Mouse (Mus musculus): ENCODE measurements around the gene Casq2. TPM values are rescaled to one million over a fixed set of nuclear protein-coding genes. Genes with fewer than 3 reads are reported as not detected.

Gene Casq2
- total and polyA plus RNA-seq, 3 experiments, result 0.11 TPM; not detected in 2

GRCm38 (mm10) chr3:102165536-102166286 lies 79.5 kb downstream of the Casq2 start:
- peaks cover 26% of the 10 kb centered on the region for H3K36me3 ChIP-seq (replicated peaks)
- peak; percentile 77 for DNase-seq (ENCODE audit: low spot score)
- H3K4me3 ChIP-seq (ENCODE audit: low read depth, low read length), result peak overlapping the region; percentile 72
- no peaks in the 10 kb centered on the region for H3K9me3 ChIP-seq (replicated peaks)
- TF ChIP-seq POLR2AphosphoS5 (IDR thresholded peaks at IDR 0.05; ENCODE audit: insufficient replicate concordance, low read depth, low read length), result 0 out of 2 replicates have a peak, but pooled peaks have one; percentile 52
- no peak for TF ChIP-seq GATA1 (IDR thresholded peaks at IDR 0.05; ENCODE audit: borderline replicate concordance, low read length)
- no peak for TF ChIP-seq CTCF (IDR thresholded peaks at IDR 0.05; ENCODE audit: low read depth, low read length)
- TF ChIP-seq TAL1 (conservative IDR thresholded peaks at IDR 0.05; ENCODE audit: low read depth, low read length), result peak; percentile 98
- TF ChIP-seq GATA2 (IDR thresholded peaks at IDR 0.05; ENCODE audit: borderline replicate concordance, low read depth, low read length), result peak; percentile 54; the same call in 1 of the 2 replicates
- peak; percentile 94 for ATAC-seq (ENCODE audit: extremely low read depth, insufficient number of reproducible peaks, low FRiP score, poor library complexity, severe bottlenecking)
- H3K27me3 ChIP-seq (ENCODE audit: insufficient read depth, low read length), result no peaks in the 10 kb centered on the region
- H3K4me1 ChIP-seq (ENCODE audit: insufficient read depth, low read depth, low read length), result peaks cover 62% of the 10 kb centered on the region

DNA sequence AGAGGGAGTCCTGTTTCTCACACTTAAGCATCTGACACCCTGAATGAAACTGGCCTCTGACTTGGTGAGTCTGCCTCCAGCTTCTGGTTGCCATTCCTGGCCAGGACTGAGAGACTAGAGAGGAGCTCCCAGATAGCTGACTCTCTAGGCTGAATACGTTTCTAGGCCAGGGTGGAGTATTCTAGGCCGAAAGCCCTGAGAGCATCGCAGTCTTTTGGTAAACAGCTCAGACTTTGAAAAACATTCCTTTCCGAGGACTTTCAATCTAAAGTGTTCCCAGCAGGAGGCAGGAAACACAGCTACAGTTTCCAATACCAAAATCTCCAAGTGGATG lies 80.0 kb downstream of the Casq2 start:
- ATAC-seq (ENCODE audit: extremely low read depth, insufficient number of reproducible peaks, low FRiP score, poor library complexity, severe bottlenecking), result no peak

DNA sequence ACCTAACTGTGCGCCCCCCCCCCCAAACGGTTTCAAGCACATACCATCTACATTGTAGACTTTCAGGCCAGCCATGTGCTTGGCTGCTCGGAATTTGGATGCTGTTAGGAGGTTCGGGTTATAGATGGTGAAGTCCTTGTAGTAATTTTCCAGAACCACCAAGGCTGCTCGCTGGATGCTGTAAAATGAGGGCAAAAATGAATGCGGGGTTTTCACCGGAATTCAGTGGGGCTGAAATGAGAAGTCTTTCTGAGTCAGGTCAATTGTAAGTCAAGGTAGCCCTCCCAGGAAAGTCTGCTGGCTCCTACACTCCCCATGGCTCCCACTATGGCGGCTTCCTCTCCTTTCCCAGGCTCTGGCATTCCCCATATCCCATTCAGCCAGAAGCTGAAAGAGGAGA lies 80.6 kb downstream of the Casq2 start:
- Histone ChIP-seq H3K4me1 (ENCODE audit: insufficient read depth, low read depth, low read length) (peaks cover 59% of the 10 kb centered on the region), H3K9me3 (replicated peaks) (no peaks in the 10 kb centered on the region), H3K27me3 (ENCODE audit: insufficient read depth, low read length) (no peaks in the 10 kb centered on the region), H3K4me3 (ENCODE audit: low read depth, low read length) (no peak overlapping the region; the same call in 1 of the 2 replicates), H3K36me3 (replicated peaks) (peaks cover 15% of the 10 kb centered on the region)
- no peak for TF ChIP-seq POLR2AphosphoS5 (IDR thresholded peaks at IDR 0.05; ENCODE audit: insufficient replicate concordance, low read depth, low read length)
- ATAC-seq (ENCODE audit: extremely low read depth, insufficient number of reproducible peaks, low FRiP score, poor library complexity, severe bottlenecking), result no peak
- no peak for DNase-seq (ENCODE audit: low spot score)

More for the DNA sequence above, 80.0 kb downstream of the Casq2 start:
- Histone ChIP-seq H3K9me3 (replicated peaks) (no peaks in the 10 kb centered on the region), H3K4me1 (ENCODE audit: insufficient read depth, low read depth, low read length) (peaks cover 60% of the 10 kb centered on the region), H3K36me3 (replicated peaks) (peaks cover 21% of the 10 kb centered on the region), H3K27me3 (ENCODE audit: insufficient read depth, low read length) (no peaks in the 10 kb centered on the region), H3K4me3 (ENCODE audit: low read depth, low read length) (peak overlapping the region; percentile 46; the same call in 1 of the 2 replicates)
- DNase-seq (ENCODE audit: low spot score), result peak; percentile 13
- TF ChIP-seq CTCF (IDR thresholded peaks at IDR 0.05; ENCODE audit: low read depth, low read length), result no peak
- no peak for TF ChIP-seq GATA1 (IDR thresholded peaks at IDR 0.05; ENCODE audit: borderline replicate concordance, low read length)
- no peak for TF ChIP-seq GATA2 (IDR thresholded peaks at IDR 0.05; ENCODE audit: borderline replicate concordance, low read depth, low read length)
- no peak for TF ChIP-seq POLR2AphosphoS5 (IDR thresholded peaks at IDR 0.05; ENCODE audit: insufficient replicate concordance, low read depth, low read length)
- TF ChIP-seq TAL1 (conservative IDR thresholded peaks at IDR 0.05; ENCODE audit: low read depth, low read length), result no peak

DNA sequence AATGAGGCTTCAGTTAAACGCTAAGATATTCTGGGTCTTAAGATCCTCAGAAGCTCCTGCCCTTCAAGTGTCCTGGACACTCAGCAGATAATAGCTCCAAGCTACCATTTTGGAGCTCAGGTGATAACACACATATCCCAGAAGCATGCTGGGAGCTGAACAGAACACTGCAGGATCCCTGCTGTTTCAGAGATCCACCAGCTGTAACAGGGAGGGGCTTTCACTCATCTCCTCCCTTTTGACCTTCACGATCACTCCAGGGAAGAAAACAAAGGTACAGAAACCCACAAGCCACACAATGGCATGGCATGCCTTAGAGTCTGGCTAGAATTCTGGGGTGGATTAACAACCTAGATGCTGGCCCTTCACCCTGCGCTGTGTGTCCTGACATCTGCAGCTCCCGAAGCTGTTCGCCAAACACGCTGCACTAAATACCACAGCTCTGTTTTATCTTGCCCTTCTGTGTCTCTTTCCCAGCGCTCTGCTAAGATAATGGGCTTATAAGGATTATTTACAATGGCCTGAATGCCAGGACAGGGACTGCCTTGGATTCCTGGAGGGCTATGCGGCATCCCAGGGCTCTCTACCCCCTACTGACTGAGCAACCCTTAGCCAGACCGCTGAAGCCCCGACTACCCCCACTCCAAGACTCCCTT lies 81.5 kb downstream of the Casq2 start:
- DNase-seq (ENCODE audit: low spot score) (no peak), ATAC-seq (ENCODE audit: extremely low read depth, insufficient number of reproducible peaks, low FRiP score, poor library complexity, severe bottlenecking) (no peak)
- peaks cover 60% of the 10 kb centered on the region for H3K4me1 ChIP-seq (ENCODE audit: insufficient read depth, low read depth, low read length)
- H3K9me3 ChIP-seq (replicated peaks), result no peaks in the 10 kb centered on the region
- TF ChIP-seq TAL1 (conservative IDR thresholded peaks at IDR 0.05; ENCODE audit: low read depth, low read length) (no peak), CTCF (IDR thresholded peaks at IDR 0.05; ENCODE audit: low read depth, low read length) (no peak), POLR2AphosphoS5 (IDR thresholded peaks at IDR 0.05; ENCODE audit: insufficient replicate concordance, low read depth, low read length) (no peak), GATA1 (IDR thresholded peaks at IDR 0.05; ENCODE audit: borderline replicate concordance, low read length) (no peak), GATA2 (IDR thresholded peaks at IDR 0.05; ENCODE audit: borderline replicate concordance, low read depth, low read length) (no peak)
- peaks cover 13% of the 10 kb centered on the region for H3K36me3 ChIP-seq (replicated peaks)
- no peak overlapping the region for H3K4me3 ChIP-seq (ENCODE audit: low read depth, low read length)
- no peaks in the 10 kb centered on the region for H3K27me3 ChIP-seq (ENCODE audit: insufficient read depth, low read length)

DNA sequence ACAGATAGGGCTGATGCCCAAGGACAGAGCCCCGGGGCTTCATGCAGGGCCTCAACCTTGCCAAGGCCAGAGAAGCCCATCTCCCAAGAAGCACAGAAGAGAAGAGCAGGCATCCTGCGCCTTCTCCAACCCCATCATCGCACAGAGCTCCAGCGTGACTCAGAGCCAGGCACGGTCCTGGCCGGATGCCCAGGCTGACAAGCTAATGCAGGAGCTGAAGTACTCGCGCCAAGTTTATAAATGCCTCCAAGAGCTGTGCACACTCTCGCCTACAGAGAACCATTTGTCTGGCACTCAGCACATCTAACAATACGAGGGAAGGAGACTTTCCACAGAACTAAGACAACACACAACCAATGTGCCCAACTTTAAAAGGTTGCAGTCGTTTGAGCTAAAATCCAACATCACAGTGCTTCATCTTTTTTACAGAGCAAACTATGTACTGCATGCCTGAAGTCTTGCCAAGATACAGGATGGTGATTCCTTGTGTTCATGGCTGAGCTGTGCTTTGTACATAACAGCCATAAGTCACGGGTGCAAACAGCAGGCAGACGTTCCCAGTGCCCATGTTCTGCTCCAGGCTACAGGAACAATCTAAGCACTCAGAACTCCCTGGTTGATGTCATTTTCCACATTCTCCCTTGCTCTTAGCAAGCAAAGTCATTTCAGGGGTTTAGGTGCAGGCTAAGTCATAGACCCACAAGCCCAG lies 83.1 kb downstream of the Casq2 start:
- ATAC-seq (ENCODE audit: extremely low read depth, insufficient number of reproducible peaks, low FRiP score, poor library complexity, severe bottlenecking) (no peak), DNase-seq (ENCODE audit: low spot score) (peak; percentile 27)
- peaks cover under 1% of the 10 kb centered on the region for H3K36me3 ChIP-seq (replicated peaks)
- no peak overlapping the region for H3K4me3 ChIP-seq (ENCODE audit: low read depth, low read length)
- H3K9me3 ChIP-seq (replicated peaks), result no peaks in the 10 kb centered on the region
- TF ChIP-seq GATA2 (IDR thresholded peaks at IDR 0.05; ENCODE audit: borderline replicate concordance, low read depth, low read length), result no peak
- no peak for TF ChIP-seq TAL1 (conservative IDR thresholded peaks at IDR 0.05; ENCODE audit: low read depth, low read length)
- no peak for TF ChIP-seq CTCF (IDR thresholded peaks at IDR 0.05; ENCODE audit: low read depth, low read length)
- no peak for TF ChIP-seq POLR2AphosphoS5 (IDR thresholded peaks at IDR 0.05; ENCODE audit: insufficient replicate concordance, low read depth, low read length)
- TF ChIP-seq GATA1 (IDR thresholded peaks at IDR 0.05; ENCODE audit: borderline replicate concordance, low read length), result no peak
- no peaks in the 10 kb centered on the region for H3K27me3 ChIP-seq (ENCODE audit: insufficient read depth, low read length)
- H3K4me1 ChIP-seq (ENCODE audit: insufficient read depth, low read depth, low read length), result peaks cover 53% of the 10 kb centered on the region
